Mouse (Mus musculus): Measurements from ENCODE around the gene Gm21190. TPM values are rescaled to one million over a fixed set of nuclear protein-coding genes. Genes with fewer than 3 reads are reported as not detected.
"Not testable (repeated sequence)": the region's sequence is repeated elsewhere in the genome, so short reads cannot be mapped to it uniquely, and the experiment has no call there.

Gm21190 gene
- total and polyA plus RNA-seq, 3 experiments: not detected

DNA sequence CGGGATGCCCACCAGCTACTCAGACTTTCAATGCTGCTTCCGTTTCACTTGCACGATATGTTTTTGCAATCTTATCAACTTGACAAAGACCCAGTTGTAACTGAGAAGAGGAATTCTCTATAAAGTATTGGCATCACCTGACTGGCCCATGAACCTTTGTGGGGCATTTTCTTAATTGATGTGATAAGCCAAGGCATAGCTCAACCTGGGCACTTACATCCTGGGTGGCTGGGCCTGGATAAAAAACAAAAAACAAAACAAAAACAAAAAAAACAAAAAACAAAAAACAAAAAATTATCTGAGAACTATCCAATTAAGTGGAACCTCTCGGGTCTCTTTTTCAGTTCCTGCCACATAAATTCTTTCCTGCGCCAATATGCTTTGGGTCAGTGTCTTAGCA lies 40.3 kb downstream of the Gm21190 start:
- no peak for DNase-seq

DNA sequence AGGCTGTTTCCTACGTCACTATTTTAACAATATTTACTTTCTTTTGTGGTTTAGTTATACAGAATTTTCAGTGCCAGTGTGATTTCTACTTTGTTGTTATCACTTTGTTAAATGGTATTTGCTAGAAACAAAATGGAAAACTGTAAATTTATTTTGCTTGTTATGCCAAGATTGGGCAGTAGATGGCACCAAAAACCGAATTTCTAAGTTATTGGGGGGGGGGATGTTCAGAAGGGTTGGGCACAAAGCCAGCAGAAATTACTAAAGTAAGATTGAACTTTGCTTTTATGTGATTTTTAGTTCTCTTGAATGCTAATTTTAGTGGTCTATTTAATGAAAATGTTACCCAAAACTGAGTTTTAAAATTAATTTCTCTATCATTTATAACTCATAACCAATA lies 44.4 kb downstream of the Gm21190 start:
- not testable (repeated sequence) for DNase-seq

DNA sequence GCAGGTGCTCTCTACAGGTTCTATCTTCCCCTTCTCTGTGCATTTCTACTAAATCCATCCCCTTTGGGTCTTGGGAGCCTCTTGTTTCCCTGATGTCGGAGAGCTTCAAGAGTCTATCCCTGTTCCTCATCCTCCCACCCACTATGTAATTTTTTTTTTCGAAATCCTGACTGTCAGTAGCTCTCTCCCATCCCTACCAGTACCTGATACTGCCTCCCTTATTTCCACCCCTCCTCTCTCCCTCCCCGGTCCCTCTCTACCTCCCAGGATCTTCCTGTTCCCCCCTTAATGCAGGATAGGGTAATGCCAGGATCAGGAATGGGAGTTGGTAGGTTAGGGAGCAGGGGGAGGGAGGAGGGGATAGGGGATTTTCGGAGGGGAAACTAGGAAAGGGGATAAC lies 45.4 kb downstream of the Gm21190 start:
- DNase-seq: not testable (repeated sequence)

DNA sequence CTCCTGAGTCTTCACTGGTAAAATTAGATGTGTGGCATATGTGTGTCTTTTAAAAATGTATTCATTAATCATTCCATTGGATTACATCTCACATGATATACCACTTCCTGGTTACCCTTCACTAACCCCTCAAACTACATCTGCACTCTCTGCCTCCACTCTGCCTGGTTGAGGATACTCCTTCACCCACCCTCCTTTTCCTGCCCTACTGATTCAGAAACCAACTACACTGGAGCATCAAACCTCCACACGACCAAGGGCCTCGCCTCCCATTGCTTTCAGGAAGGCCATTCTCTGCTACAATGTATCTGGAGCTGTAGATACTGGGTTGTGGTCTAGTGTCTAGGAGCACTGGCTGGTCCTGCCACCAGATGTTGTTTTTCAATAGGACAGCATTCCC lies 46.2 kb downstream of the Gm21190 start:
- DNase-seq: not testable (repeated sequence)

DNA sequence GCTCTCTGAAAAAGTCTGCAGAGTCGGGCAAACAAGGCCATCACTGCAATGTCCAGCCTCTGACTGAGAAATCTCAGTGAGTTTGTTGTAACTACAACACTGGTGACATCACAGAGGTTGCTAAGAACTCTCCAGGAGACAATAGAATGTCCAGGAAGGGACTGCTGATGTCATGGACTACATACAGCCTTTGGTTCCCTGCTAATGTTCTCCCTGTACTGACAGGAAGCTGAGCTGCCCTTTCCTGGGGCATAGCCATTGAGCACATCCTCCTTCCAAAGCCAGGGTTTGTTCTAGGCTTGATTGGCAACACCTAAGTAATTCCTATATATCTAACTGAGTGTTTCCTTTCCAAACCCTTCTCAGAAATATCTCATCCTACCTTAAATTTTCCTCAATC lies 52.6 kb downstream of the Gm21190 start, which contains the start of gene Gm21149:
TSS of gene Gm21149 (minus strand) at position 101 of the 400 bp plus-strand sequence.
- not testable (repeated sequence) for DNase-seq

Other genes with a start within 250 kb of the Gm21190 start
- gene Gm21149, start 52.7 kb downstream of the Gm21190 start, total RNA-seq (2021): not detected
- gene Gm21149, start 52.7 kb downstream of the Gm21190 start, polyA plus RNA-seq (2012; rRNA removed): not detected in 2 replicates
- not detected for gene Gm21083, start 48.1 kb upstream of the Gm21190 start, total RNA-seq (2021)
- gene Gm21083, start 48.1 kb upstream of the Gm21190 start, polyA plus RNA-seq (2012; rRNA removed): not detected in 2 replicates
- gene Speer4d, start 89.8 kb upstream of the Gm21190 start, total RNA-seq (2021): not detected
- not detected in 2 replicates for gene Speer4d, start 89.8 kb upstream of the Gm21190 start, polyA plus RNA-seq (2012; rRNA removed)
- not detected for gene 4930572O03Rik, start 127.8 kb upstream of the Gm21190 start, total RNA-seq (2021)
- gene 4930572O03Rik, start 127.8 kb upstream of the Gm21190 start, polyA plus RNA-seq (2012; rRNA removed): not detected in 2 replicates
- not detected for gene Speer4c, start 185.0 kb upstream of the Gm21190 start, total RNA-seq (2021)
- not detected in 2 replicates for gene Speer4c, start 185.0 kb upstream of the Gm21190 start, polyA plus RNA-seq (2012; rRNA removed)